Mouse (Mus musculus) embryonic fibroblast, embryonic 13.5 days (primary cell): ENCODE measurements around the gene Rps15a.

Experiments used
- CTCF ChIP-seq: IDR thresholded peaks from 2 replicates; pipeline ENCODE4 v1.5.1; 2011; ENCODE audit warnings: mild to moderate bottlenecking, control low read depth, low read length, moderate library complexity, borderline replicate concordance; ENCODE audit not compliant: insufficient read depth
- POLR2A ChIP-seq: IDR thresholded peaks from 2 replicates; pipeline ENCODE4 v1.6.1; 2011; ENCODE audit warnings: low read depth, mild to moderate bottlenecking, control low read depth, low read length, moderate library complexity

- no peak for TF ChIP-seq CTCF
- no peak for TF ChIP-seq POLR2A
Measured at GRCm38 (mm10) chr7:118119946-118120345, 4.0 kb upstream of the Rps15a start.
